In the genomic region with DNA sequence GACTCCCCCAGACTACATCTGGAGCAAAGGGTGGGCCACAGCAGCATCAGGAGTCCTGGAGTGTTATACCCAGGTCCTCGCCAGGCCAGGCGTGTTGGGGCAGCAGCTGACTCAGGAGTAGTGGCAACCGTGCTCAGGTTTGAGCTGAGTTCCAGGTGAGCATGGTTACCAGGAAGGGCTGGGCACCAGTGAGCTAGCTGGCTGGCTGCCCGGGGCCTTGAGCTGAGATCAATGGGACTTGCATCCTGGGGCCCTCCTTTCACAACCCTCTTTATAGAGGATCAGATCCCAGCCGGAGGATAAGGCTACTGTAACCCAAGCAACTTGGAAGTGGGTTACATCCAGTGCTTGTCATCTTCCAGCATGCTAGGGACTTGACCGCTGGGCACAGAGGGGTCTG, we compare ENCODE assay signal across 12 mouse cellular contexts. TPM values are rescaled to one million over a fixed set of nuclear protein-coding genes. Genes with fewer than 3 reads are reported as not detected.
DNase-seq lines count a peak whose midpoint lies in the region; ATAC-seq and TF ChIP-seq lines count a peak whose summit lies in the region.
"Had no signal": no experiment of that assay in that cellular context is flagged by ENCODE, and none has a peak within 500 bp of the region (broad histone marks: within the 10 kb centered on the region; RNA-seq: fewer than 3 reads in every experiment).

No protein-coding gene starts in this region.

- H3K4me3 ChIP-seq in liver, embryonic 15.5 days (replicated peaks): 0 out of 2 replicates have a peak overlapping the region, but pooled peaks have one; percentile 2
- H3K4me3 ChIP-seq in midbrain, postnatal 0 days (ENCODE audit: low read depth, low read length): no peak overlapping the region
- H3K4me3 ChIP-seq: limb, embryonic 13.5 days had no signal

- intact Hi-C loops in left cerebral cortex, postnatal 14 days (cut with DNase I): no loop called here

- no peak overlapping the region for H3K9ac ChIP-seq in liver, embryonic 15.5 days
- no peak overlapping the region for H3K9ac ChIP-seq in midbrain, postnatal 0 days (replicated peaks; ENCODE audit: low read length, poor library complexity, severe bottlenecking)
- H3K9ac ChIP-seq: limb, embryonic 13.5 days had no signal

- peak; percentile 20; the same call in 1 of the 2 replicates for ATAC-seq in liver, embryonic 15.5 days (ENCODE audit: insufficient read depth)
- no peak for ATAC-seq in midbrain, postnatal 0 days (ENCODE audit: low FRiP score)
- ATAC-seq: midbrain, embryonic 16.5 days had no signal

- H3K9me3 ChIP-seq in liver, embryonic 15.5 days (replicated peaks): no peaks in the 10 kb centered on the region
- no peaks in the 10 kb centered on the region for H3K9me3 ChIP-seq in midbrain, postnatal 0 days (ENCODE audit: low read length)
- H3K9me3 ChIP-seq: G1E; limb, embryonic 13.5 days had no signal

- H3K36me3 ChIP-seq in liver, embryonic 15.5 days (replicated peaks): no peaks in the 10 kb centered on the region
- H3K36me3 ChIP-seq in midbrain, postnatal 0 days (ENCODE audit: insufficient read depth, low read length): no peaks in the 10 kb centered on the region
- H3K36me3 ChIP-seq: G1E; limb, embryonic 13.5 days had no signal

- peak overlapping the region; percentile 43 for H3K4me2 ChIP-seq in liver, embryonic 15.5 days
- no peak overlapping the region for H3K4me2 ChIP-seq in midbrain, postnatal 0 days (ENCODE audit: low read depth, low read length, poor library complexity, severe bottlenecking)
- H3K4me2 ChIP-seq: limb, embryonic 13.5 days had no signal

- 53% methylated on average over 6 of the region's 6 CpGs for WGBS in liver, embryonic 15.5 days (ENCODE audit: insufficient replicate concordance)
- WGBS in midbrain, postnatal 0 days: 74% methylated on average over 6 of the region's 6 CpGs

- peaks cover 30% of the 10 kb centered on the region for H3K4me1 ChIP-seq in liver, embryonic 15.5 days (replicated peaks)
- H3K4me1 ChIP-seq in midbrain, postnatal 0 days (ENCODE audit: insufficient read depth, low read length): no peaks in the 10 kb centered on the region

- DNase-seq in adrenal gland, postnatal 10 days: peak; percentile 64
- DNase-seq in adrenal gland, postnatal 4 days (ENCODE audit: low spot score in 2 of 2): no peak
- peak; percentile 53 for DNase-seq in urinary bladder, adult 2 months (ENCODE audit: low spot score)
- DNase-seq in urinary bladder, postnatal 10 days (ENCODE audit: low spot score): no peak
- no peak for DNase-seq in midbrain, postnatal 0 days (ENCODE audit: low spot score)
- DNase-seq in left cerebral cortex, postnatal 14 days (ENCODE audit: low spot score in 2 of 2): no peak
- no peak for DNase-seq in gastrocnemius, adult 8-10 months (ENCODE audit: low spot score in 2 of 2)
- DNase-seq: thymus, adult 18-20 months had no signal

- H3K27me3 ChIP-seq in liver, embryonic 15.5 days: peaks cover 20% of the 10 kb centered on the region
- peaks cover 11% of the 10 kb centered on the region; the same call in 1 of the 2 replicates for H3K27me3 ChIP-seq in midbrain, postnatal 0 days (ENCODE audit: insufficient read depth, low read length)

- TF ChIP-seq CTCF in midbrain, postnatal 0 days (IDR thresholded peaks at IDR 0.05): no peak

- H3K27ac ChIP-seq in liver, embryonic 15.5 days (replicated peaks): peak overlapping the region; percentile 73
- H3K27ac ChIP-seq in midbrain, postnatal 0 days (ENCODE audit: low read depth, low read length): no peak overlapping the region
- H3K27ac ChIP-seq: limb, embryonic 13.5 days had no signal

RNA-seq across cellular contexts. Expression of a gene that starts 5.6 kb away (rescaled TPM):
- 100 to 1,000 TPM; 115 to 146 TPM for total RNA-seq in adrenal gland, postnatal 10 days (2021)
- total RNA-seq in adrenal gland, postnatal 4 days (2021): 100 to 1,000 TPM; 158 to 171 TPM
- polyA plus RNA-seq in urinary bladder, adult 2 months (2012; rRNA removed): 38.4 and 62.8 TPM in 2 replicates
- polyA plus RNA-seq in liver, embryonic 15.5 days (2015; fragmentation: Nextera tagmentation; extraction: Ambion mirVana): 41.0 and 41.9 TPM in 2 replicates
- total RNA-seq in midbrain, postnatal 0 days (2014; rRNA removed): 105 and 108 TPM in 2 replicates
- 95.3 and 100 TPM in 2 replicates for polyA plus RNA-seq in midbrain, postnatal 0 days (2015; fragmentation: Nextera tagmentation; extraction: Ambion mirVana)
- 10 to 100 TPM; 62.1 to 70.5 TPM for total RNA-seq in left cerebral cortex, postnatal 14 days (2021)
- total RNA-seq in gastrocnemius, adult 8-10 months (2022): 10 to 100 TPM in 2 of 4 experiments, 1 to 10 TPM in 2; 5.7 to 16.2 (median 12.4) TPM

Comparison
In these comparisons a context has a peak if more than half of its experiments do, and no peak if none do; other contexts are left out.
1. DNase-seq: peak in adrenal gland, postnatal 10 days (single experiment) and urinary bladder, adult 2 months (single experiment); none in adrenal gland, postnatal 4 days (0 of 2), urinary bladder, postnatal 10 days (single experiment), midbrain, postnatal 0 days (single experiment), left cerebral cortex, postnatal 14 days (0 of 2) and gastrocnemius, adult 8-10 months (0 of 2).